Mouse (Mus musculus): ENCODE measurements at regions not wholly inside any gene's neighbourhood (a gene's known extent, or its start where the extent isn't known, plus 50 kb on each side); places are given as distances from the start of the nearest gene placed in this dataset.
A peak's percentile ranks its signal among the peaks of the same experiment; 100 is the strongest.

- no peaks in the 10 kb centered on the region for H3K9me3 ChIP-seq
- H3K9ac ChIP-seq (replicated peaks) = no peak overlapping the region
- ATAC-seq (ENCODE audit: low FRiP score, low read depth) = no peak
- no peak overlapping the region for H3K4me2 ChIP-seq (replicated peaks)
- H3K27me3 ChIP-seq = peaks cover 22% of the 10 kb centered on the region
- WGBS = 94% methylated on average over 6 of the region's 6 CpGs
- peaks cover 32% of the 10 kb centered on the region for H3K4me1 ChIP-seq
- H3K36me3 ChIP-seq = no peaks in the 10 kb centered on the region
- no peak overlapping the region for H3K4me3 ChIP-seq
- H3K27ac ChIP-seq (replicated peaks) = no peak overlapping the region
These were observed 139.7 kb downstream of the Barhl2 start for GRCm38 (mm10) chr5:106318246-106318645.

- no peaks in the 10 kb centered on the region for H3K9me3 ChIP-seq
- H3K4me3 ChIP-seq = no peak overlapping the region
- no peak for ATAC-seq (ENCODE audit: low FRiP score, low read depth)
- H3K4me2 ChIP-seq (replicated peaks) = no peak overlapping the region
- no peak overlapping the region for H3K9ac ChIP-seq (replicated peaks)
- peaks cover 19% of the 10 kb centered on the region for H3K27me3 ChIP-seq
- WGBS = 79% methylated on average over 6 of the region's 6 CpGs
- peaks cover under 1% of the 10 kb centered on the region; the same call in 1 of the 2 replicates for H3K4me1 ChIP-seq
- H3K27ac ChIP-seq (replicated peaks) = no peak overlapping the region
- H3K36me3 ChIP-seq = no peaks in the 10 kb centered on the region
These were observed 144.1 kb downstream of the Barhl2 start for GRCm38 (mm10) chr5:106313874-106314273.

GRCm38 (mm10) chr5:106301372-106301771 is 156.6 kb downstream of the Barhl2 start:
- Histone ChIP-seq H3K4me1 (peaks cover 3% of the 10 kb centered on the region), H3K4me3 (no peak overlapping the region), H3K36me3 (no peaks in the 10 kb centered on the region), H3K9me3 (no peaks in the 10 kb centered on the region), H3K9ac (replicated peaks) (no peak overlapping the region), H3K27me3 (peaks cover 21% of the 10 kb centered on the region), H3K4me2 (replicated peaks) (no peak overlapping the region), H3K27ac (replicated peaks) (no peak overlapping the region)
- WGBS = 61% methylated on average over 4 of the region's 4 CpGs
- no peak for ATAC-seq (ENCODE audit: low FRiP score, low read depth)

- Histone ChIP-seq H3K9ac (replicated peaks) (no peak overlapping the region), H3K27me3 (peaks cover 46% of the 10 kb centered on the region), H3K4me1 (peaks cover 16% of the 10 kb centered on the region), H3K4me2 (replicated peaks) (no peak overlapping the region), H3K4me3 (no peak overlapping the region), H3K27ac (replicated peaks) (no peak overlapping the region), H3K36me3 (no peaks in the 10 kb centered on the region), H3K9me3 (no peaks in the 10 kb centered on the region)
- no peak for ATAC-seq (ENCODE audit: low FRiP score, low read depth)
- WGBS = 10% methylated on average over 6 of the region's 6 CpGs
These were observed 161.2 kb downstream of the Barhl2 start for GRCm38 (mm10) chr5:106296721-106297120.

GRCm38 (mm10) chr5:106295993-106296392 is 162.0 kb downstream of the Barhl2 start:
- Histone ChIP-seq H3K9me3 (no peaks in the 10 kb centered on the region), H3K4me1 (peaks cover 16% of the 10 kb centered on the region), H3K27me3 (peaks cover 39% of the 10 kb centered on the region), H3K4me2 (replicated peaks) (no peak overlapping the region), H3K27ac (replicated peaks) (peak overlapping the region; percentile 52), H3K36me3 (no peaks in the 10 kb centered on the region), H3K4me3 (no peak overlapping the region), H3K9ac (replicated peaks) (no peak overlapping the region)
- 23% methylated on average over 2 of the region's 2 CpGs for WGBS
- no peak for ATAC-seq (ENCODE audit: low FRiP score, low read depth)

- H3K27me3 ChIP-seq = peaks cover 38% of the 10 kb centered on the region
- peak; percentile 79 for ATAC-seq (ENCODE audit: low FRiP score, low read depth)
- H3K4me2 ChIP-seq (replicated peaks) = no peak overlapping the region
- no peak overlapping the region for H3K4me3 ChIP-seq
- H3K36me3 ChIP-seq = no peaks in the 10 kb centered on the region
- peaks cover 16% of the 10 kb centered on the region for H3K4me1 ChIP-seq
- peak overlapping the region; percentile 52 for H3K27ac ChIP-seq (replicated peaks)
- H3K9ac ChIP-seq (replicated peaks) = no peak overlapping the region
- WGBS = 2% methylated on average over 3 of the region's 3 CpGs
- no peaks in the 10 kb centered on the region for H3K9me3 ChIP-seq
These were observed 162.4 kb downstream of the Barhl2 start for GRCm38 (mm10) chr5:106295538-106295937.

- 80% methylated on average over 16 of the region's 16 CpGs for WGBS
- H3K9ac ChIP-seq (replicated peaks) = no peak overlapping the region
- peaks cover 16% of the 10 kb centered on the region for H3K4me1 ChIP-seq
- peaks cover 31% of the 10 kb centered on the region for H3K27me3 ChIP-seq
- no peak overlapping the region for H3K27ac ChIP-seq (replicated peaks)
- H3K4me3 ChIP-seq = no peak overlapping the region
- no peak overlapping the region for H3K4me2 ChIP-seq (replicated peaks)
- H3K9me3 ChIP-seq = no peaks in the 10 kb centered on the region
- H3K36me3 ChIP-seq = no peaks in the 10 kb centered on the region
- ATAC-seq (ENCODE audit: low FRiP score, low read depth) = no peak
These were observed 165.4 kb downstream of the Barhl2 start for GRCm38 (mm10) chr5:106292387-106293229.

- Histone ChIP-seq H3K36me3 (no peaks in the 10 kb centered on the region), H3K4me3 (no peak overlapping the region), H3K27ac (replicated peaks) (no peak overlapping the region), H3K9ac (replicated peaks) (no peak overlapping the region), H3K9me3 (no peaks in the 10 kb centered on the region), H3K4me1 (peaks cover 9% of the 10 kb centered on the region), H3K27me3 (peaks cover 6% of the 10 kb centered on the region), H3K4me2 (replicated peaks) (peak overlapping the region; percentile 2; the same call in 1 of the 2 replicates)
- WGBS = 2% methylated on average over 4 of the region's 4 CpGs
- ATAC-seq (ENCODE audit: low FRiP score, low read depth) = no peak
These were observed 172.8 kb downstream of the Barhl2 start for GRCm38 (mm10) chr5:106285152-106285551.

GRCm38 (mm10) chr5:106284731-106285130 is 173.2 kb downstream of the Barhl2 start:
- H3K27ac ChIP-seq (replicated peaks) = no peak overlapping the region
- H3K4me1 ChIP-seq = peaks cover 9% of the 10 kb centered on the region
- no peak overlapping the region for H3K4me2 ChIP-seq (replicated peaks)
- WGBS = 16% methylated on average over 9 of the region's 9 CpGs
- H3K9ac ChIP-seq (replicated peaks) = no peak overlapping the region
- H3K4me3 ChIP-seq = no peak overlapping the region
- no peaks in the 10 kb centered on the region for H3K36me3 ChIP-seq
- H3K9me3 ChIP-seq = 0 out of 2 replicates have a peak, but pooled peaks cover 4% of the 10 kb centered on the region
- peaks cover 6% of the 10 kb centered on the region for H3K27me3 ChIP-seq
- no peak for ATAC-seq (ENCODE audit: low FRiP score, low read depth)

GRCm38 (mm10) chr5:106282646-106283045 is 175.3 kb downstream of the Barhl2 start:
- no peak for ATAC-seq (ENCODE audit: low FRiP score, low read depth)
- H3K4me2 ChIP-seq (replicated peaks) = no peak overlapping the region
- H3K27me3 ChIP-seq = peaks cover 6% of the 10 kb centered on the region
- no peak overlapping the region for H3K4me3 ChIP-seq
- 91% methylated on average over 9 of the region's 9 CpGs for whole genome bisulfite sequencing
- no peak overlapping the region for H3K27ac ChIP-seq (replicated peaks)
- 0 out of 2 replicates have a peak, but pooled peaks cover 5% of the 10 kb centered on the region for H3K9me3 ChIP-seq
- H3K36me3 ChIP-seq = no peaks in the 10 kb centered on the region
- H3K9ac ChIP-seq (replicated peaks) = no peak overlapping the region
- H3K4me1 ChIP-seq = peaks cover 9% of the 10 kb centered on the region

- H3K36me3 ChIP-seq = no peaks in the 10 kb centered on the region
- no peaks in the 10 kb centered on the region for H3K4me1 ChIP-seq
- no peak overlapping the region for H3K4me3 ChIP-seq
- H3K4me2 ChIP-seq (replicated peaks) = no peak overlapping the region
- no peak overlapping the region for H3K9ac ChIP-seq (replicated peaks)
- H3K27me3 ChIP-seq = no peaks in the 10 kb centered on the region; the same call in 1 of the 2 replicates
- no peak overlapping the region for H3K27ac ChIP-seq (replicated peaks)
- H3K9me3 ChIP-seq = 0 out of 2 replicates have a peak, but pooled peaks cover 5% of the 10 kb centered on the region
- WGBS = 89% methylated on average over 8 of the region's 8 CpGs
- no peak for ATAC-seq (ENCODE audit: low FRiP score, low read depth)
These were observed 180.2 kb downstream of the Barhl2 start for GRCm38 (mm10) chr5:106277786-106278185.

GRCm38 (mm10) chr5:106277231-106277630 is 180.7 kb downstream of the Barhl2 start:
- Histone ChIP-seq H3K9me3 (0 out of 2 replicates have a peak, but pooled peaks cover 5% of the 10 kb centered on the region), H3K36me3 (no peaks in the 10 kb centered on the region), H3K4me3 (no peak overlapping the region), H3K4me2 (replicated peaks) (no peak overlapping the region), H3K4me1 (no peaks in the 10 kb centered on the region), H3K27me3 (no peaks in the 10 kb centered on the region; the same call in 1 of the 2 replicates), H3K9ac (replicated peaks) (no peak overlapping the region), H3K27ac (replicated peaks) (no peak overlapping the region)
- ATAC-seq (ENCODE audit: low FRiP score, low read depth) = no peak
- WGBS = 83% methylated on average over 9 of the region's 9 CpGs

Measured in midbrain, embryonic 12.5 days (tissue).